Mouse (Mus musculus): ENCODE data around the gene Hadh.

The Hadh gene

DNA sequence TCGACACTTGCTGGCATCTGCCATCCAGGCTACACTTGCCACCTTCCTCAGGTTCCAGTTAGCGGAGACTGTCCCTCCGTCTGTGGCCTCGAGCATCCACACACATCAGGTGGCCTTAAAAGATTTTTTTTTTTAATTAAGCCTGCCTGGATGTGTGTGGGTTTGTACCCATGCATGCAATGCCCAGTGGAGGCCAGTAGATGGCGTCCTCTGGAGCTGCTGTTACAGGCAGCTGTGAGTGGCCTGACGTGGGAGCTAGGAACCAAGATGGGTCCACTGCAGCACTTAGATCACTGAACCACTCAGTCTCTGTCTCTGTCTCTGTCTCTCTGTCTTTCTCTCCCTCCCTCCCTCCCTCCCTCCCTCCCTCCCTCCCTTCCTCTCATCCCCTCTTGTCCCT, 43.8 kb downstream of the Hadh start:
- DNase-seq (ENCODE audit: low read depth, low spot score), result no peak

DNA sequence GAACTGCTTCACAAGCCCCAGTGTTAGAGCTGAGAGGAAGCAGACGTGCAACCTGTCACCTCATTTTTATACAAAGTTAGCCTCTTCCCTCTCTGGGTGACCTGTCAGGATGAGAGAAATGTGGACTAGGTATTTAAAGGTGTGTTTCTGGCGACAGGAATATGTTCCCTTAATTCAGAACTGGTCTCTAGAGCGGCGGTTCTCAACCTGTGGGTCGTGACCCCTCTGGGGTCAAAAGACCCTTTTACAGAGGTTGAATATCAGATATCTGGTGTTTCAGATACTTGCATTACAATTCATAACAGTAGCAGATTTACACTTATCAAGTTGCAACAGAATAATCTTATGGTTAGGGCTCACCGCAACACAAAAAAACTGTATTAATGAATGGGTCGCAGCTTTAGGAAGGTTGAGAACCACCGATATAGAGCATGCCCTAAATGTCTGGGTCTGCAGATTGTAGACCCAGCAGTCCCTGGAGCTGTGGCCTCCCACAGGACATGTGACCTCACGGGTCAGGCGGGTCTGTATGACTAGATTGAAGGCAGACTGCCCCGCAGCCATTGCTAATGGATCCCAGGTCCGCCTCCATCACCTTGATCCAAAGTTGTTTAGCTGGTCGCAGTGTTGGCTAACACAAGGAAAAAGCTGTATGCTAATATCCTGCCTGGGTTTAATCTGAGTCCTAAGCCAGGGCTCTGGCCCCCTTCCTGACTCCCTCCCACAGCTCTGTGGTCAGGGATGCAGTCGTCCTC, 53.1 kb downstream of the Hadh start:
- no peak for DNase-seq (ENCODE audit: low read depth, low spot score)

DNA sequence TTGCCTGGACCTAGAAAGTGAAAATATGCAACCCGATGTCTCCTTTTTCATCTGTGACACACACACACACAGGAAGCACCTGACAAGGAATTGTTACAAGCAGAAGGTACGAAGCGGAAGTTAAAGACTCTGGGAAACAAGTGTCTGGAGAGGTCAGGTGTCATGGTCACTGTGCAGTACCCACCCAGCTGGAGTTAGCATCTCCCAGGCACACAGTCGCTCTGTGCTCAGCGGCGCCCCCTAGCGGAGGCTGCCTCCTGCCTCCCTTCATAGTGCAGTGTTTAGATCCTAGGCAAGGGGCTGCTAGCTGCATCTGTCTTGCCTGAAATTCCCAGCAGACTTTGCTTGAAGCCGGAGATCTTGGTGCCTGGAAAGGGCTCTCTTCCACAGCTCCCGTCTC, 57.1 kb downstream of the Hadh start:
- DNase-seq (ENCODE audit: low read depth, low spot score), result peak; percentile 9

DNA sequence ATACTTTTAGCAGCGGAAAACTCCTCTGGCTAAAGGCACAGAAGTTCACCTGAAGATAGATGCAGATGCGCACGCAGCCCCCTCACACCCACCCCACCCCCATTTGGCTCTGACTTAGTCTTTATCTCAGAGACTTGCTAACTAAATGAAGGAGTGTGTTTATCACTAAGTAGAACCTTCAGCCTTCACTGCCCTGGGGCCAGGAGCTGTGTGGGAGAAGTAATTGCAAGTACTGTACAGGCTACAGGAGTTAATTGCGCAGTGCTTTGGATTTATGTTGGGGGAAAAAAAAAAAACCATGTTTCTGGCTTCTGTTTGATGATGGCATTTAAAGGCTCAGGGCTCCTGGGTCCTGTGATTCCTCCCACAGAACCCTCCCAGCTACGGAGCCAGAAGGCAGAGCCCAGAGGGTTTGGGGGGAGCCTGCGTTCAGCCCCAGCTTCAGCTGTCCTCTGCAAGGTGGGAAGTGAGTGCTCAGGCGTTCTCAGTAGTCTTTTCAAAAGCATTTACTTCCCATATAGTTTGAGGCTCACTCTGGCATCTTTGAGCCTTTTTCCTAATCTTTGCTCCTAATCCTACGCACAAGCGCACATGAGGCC, 57.7 kb downstream of the Hadh start:
- DNase-seq (ENCODE audit: low read depth, low spot score), result peak; percentile 13

DNA sequence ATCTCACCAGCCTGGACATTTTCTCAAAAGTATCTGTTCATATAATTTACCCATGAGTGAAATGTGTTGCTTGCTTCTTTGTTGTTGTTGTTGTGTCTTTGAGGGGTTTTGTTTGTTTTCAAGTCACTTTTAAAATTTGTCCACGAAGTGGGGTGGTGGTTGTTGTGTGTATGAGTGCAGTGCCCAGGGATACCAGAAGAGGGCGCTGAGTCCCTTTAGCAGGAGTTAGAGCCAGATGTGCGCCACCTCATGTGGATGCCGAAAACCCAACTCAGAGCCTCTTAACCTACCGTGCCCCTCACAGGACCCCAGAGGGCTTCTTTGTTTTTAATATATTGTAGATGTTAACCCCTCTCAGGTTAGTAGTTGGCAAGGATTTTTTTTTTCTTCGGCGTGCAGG, 59.7 kb downstream of the Hadh start:
- DNase-seq (ENCODE audit: low read depth, low spot score), result no peak

DNA sequence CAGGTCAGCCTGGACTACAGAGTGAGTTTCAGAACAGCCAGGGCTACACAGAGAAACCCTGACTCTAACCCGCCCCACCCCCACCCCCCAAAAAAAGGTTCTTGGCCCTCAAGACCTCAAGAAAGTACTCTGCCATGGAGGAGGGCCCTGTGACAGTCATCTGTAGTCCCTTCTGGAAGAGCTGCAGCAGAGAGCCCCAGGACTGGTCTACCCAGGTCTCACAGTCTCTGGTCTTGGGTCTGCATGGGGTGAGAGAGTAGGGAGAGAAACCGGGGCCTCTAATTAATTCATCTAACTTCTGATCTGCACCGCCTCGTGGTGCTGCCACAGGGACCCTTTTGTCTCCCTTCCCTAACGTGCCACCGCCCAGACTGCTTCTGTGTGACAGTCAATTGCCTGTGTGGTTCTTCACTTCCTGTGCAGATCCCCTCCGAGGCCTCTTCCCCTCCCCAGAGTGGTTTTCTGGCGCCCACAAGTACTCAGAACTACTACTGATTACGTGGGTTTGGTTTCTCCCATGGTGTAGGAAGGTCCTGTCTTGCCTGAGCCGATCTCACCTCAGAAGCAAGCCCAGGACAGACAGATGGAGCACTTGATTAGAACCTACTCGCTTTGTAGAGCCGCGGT, 63.5 kb downstream of the Hadh start:
- DNase-seq (ENCODE audit: low read depth, low spot score), result no peak

DNA sequence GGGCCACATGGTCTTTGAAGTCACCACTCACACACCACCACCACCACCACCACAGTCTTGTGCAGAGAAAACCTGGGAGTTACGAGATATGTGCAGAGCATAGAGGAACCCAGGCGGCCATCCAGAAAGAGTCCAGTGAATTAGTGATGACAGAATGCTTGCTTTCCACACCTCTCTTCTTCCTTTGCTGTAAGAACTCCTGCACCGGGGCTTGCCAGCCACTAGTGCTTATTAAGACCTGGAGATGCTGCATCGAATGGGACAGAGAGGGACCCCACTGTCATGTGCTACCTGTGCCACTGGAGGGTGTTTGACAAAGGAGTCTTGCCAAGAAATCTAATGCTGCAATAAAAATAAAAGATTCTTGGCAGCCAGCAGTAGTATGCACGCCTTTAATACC, 64.1 kb downstream of the Hadh start:
- DNase-seq (ENCODE audit: low read depth, low spot score), result no peak

DNA sequence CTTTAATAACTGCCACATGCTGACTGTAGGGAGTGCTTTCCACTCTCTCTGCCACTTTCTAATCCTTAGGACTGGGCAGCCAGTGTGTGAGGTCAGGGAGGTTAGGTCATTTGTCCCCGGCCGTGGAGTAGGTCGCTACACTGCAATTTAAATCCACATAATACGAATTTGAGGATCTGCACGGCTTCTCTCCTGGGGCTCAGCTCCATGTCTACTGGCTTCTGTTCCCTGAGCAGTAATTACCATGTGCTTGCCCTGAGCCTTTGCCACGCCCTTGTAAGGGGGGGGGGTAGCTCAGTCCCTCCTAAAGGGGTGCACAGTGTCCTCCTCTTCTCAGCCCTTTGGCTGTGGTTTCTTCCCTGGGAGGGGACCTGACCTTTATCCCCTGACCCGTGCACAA, 69.6 kb downstream of the Hadh start:
- no peak for DNase-seq (ENCODE audit: low read depth, low spot score)

DNA sequence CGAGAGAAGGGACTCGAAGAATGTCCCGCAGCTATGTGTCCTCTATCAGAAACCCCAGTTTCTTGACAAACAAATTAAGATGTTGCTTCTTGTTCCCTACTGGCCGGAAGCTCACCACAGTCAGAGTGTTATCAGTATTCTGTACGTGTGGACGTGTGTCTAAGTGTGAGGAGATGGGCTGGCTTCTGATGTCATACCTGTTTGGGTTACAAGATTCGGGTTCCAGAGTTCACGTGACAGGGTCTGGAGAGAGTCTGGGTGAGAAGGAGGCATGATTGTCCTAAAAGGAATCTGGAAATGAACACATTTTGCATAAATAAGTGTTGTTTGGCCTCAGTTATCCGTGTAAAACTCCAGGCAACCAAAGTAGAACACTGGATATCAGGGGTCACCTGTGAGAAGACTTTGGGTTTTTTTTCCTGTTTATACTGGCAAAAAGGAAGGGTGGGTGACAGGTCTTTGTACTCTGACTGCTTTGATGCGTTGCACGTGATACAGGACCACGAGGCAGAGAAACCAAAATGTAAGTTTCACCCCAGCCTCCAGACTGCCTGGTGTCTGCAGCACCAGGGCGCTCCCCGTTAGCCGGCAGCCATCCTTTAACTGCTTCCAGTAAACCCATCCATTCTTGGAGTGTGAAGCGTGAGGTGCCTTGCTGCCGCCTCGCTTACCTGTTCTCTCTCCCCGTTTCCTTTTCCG, 72.2 kb downstream of the Hadh start:
- no peak for DNase-seq (ENCODE audit: low read depth, low spot score)

DNA sequence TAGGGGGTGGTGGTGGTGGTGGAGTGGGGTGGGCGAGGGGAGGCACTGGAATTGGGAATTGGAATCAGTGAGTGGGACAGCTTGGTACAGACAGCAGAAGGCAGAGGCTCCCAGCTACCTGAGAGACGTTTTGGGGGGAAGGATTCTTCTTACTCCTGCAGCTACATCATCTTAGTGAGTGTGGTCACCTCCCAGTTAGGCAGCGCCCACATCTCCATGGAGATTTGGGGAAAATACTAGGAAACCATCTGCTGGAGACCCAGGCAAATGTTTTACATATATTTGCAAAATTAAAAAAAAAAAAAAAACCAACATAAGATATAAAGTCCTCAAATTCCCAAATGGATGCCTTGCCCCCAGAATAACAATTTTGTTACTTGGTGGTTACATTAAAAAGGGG, 72.9 kb downstream of the Hadh start:
- DNase-seq (ENCODE audit: low read depth, low spot score), result peak; percentile 20

DNA sequence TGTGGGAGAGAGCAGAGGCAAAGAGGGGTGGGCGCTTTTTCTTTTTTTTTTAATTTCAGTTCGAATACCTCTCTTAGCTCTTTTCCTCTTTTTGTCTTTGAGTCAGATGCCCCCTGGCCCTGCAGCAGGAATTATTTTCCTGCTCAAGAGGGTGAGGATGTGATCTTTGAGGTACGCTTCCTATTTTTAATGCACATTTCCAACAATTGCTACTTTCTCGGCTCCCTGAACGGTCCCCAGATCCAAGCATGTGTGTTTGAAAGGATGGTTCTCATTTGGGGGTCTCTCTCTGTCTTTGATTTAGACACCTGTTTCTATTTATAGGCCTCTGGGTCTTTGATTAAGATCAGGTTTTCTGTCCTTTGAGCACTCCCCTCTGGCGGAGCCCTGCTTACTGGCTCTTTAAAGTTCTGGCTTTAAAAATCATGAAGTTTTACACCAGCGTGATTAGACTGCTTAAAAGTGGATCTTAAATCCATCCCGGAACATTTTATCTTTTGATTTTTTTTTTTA, 75.3 kb downstream of the Hadh start:
- no peak for DNase-seq (ENCODE audit: low read depth, low spot score)

DNA sequence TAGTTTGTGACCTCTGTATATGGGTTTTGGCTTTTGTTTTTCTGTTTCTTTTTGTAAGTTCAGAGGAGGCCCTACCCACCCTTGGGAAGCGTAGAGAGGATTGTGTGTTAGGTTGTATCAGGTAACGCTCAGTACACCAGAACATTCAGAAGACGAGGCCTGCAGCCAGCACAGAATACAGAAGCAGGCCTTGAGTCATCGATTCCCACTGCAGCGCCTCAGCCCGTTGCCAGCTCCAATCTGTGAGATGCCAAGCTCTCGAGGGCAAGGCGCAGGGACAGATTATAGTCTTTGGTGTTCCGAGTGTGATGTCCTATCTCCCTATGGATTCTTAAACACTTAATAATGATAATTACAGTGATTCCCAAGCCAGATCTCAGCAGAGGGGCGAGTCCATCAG, 75.9 kb downstream of the Hadh start:
- peak; percentile 51 for DNase-seq (ENCODE audit: low read depth, low spot score)

DNA sequence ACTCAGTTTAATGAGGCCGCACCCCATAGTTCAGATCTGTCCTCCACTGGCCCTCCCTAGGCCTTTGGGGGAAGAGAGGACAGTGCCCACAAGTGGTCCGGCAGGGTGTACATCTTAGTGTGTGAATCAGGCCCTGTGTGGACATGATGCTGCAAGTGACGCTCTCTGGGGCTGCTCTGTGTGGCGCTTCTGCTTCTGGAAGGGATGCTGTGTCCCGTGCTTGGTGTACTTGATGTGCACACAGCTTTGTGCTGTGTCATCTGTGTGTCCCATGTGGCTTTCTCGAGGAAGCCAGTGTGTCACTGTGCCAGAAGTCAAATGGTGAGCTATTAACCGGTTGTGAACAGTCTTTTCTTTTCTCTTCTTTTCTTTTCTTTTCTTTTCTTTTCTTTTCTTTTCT, 80.4 kb downstream of the Hadh start:
- DNase-seq (ENCODE audit: low read depth, low spot score), result no peak

DNA sequence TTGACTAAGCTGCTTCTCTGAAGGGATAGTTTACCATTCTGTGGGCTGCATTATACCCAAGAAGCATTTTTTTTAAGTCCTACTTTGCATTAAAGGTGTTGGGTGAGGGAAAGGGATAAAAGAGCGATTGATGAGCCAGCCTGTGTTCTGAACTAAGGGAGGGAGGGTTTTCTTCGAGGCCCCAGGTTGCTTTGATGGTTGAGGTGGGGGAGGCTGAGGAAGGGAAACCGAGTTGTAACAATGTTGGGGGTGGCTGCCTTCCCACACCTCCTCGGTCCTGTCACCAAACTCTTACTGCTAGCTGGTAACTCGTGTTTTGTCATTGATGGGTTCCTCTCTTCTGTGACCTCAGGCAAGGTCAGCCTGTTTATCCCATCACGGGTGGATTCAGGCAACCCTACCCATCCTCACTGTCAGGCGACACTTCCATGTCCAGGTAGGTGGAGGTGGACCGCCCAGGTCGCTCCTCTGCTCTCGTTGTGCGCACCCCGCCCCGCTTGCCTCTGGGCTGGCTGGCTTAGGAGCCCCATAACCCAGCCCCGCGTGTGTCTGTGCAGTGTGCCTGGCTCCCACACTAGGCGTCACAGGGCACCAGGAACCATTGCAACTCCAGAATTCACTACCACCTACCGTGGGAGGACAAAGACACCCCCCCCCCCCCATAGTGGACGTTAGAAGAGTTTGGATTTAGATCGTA, 81.1 kb downstream of the Hadh start:
- DNase-seq (ENCODE audit: low read depth, low spot score), result no peak

DNA sequence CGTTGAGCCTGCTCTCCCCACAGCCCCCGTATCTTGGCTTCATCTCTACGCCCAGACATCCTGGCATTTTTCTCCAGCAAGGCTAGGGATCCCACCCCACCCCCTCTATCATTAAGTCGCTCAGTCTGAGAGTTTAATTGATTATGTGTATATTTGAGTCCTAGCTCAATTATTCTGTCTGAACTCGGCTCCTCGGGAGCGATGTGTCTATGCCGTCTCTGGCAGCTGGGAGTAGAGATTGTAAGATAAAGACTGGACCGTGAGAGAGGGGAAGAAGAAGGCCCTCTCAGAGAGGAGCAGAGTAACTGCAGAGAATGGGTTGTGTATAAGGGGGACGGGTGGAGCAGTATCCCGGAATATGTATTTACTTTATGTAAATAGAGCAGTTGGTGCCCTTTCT, 81.7 kb downstream of the Hadh start:
- DNase-seq (ENCODE audit: low read depth, low spot score), result no peak

DNA sequence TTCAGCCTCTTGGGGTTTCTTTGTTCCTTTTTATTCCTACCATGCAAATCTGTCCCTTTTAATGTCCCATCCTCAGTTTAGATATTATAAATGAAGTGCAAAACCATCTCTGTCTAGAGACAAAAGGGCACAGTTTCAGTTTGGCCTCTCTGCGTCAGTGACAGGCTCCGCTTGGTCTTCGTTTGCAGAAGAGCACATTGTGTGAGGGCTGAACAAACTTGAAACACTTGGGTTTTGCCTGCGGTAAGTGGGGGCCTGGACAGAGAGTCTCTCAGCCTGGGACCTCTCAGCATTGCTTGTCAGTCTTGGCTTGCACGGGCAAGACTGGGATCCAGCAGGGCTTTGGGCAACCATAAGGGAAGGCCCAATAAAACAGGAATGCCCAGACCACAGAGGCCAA, 85.7 kb downstream of the Hadh start:
- no peak for DNase-seq (ENCODE audit: low read depth, low spot score)
